Mouse (Mus musculus) embryo, embryonic 9.5 days (tissue): ENCODE results near the gene Vac14.

ENCODE experiments used
- DNase-seq: peaks from one replicate; pipeline ENCODE4 v3.0.0-alpha.2; 2017; ENCODE audit errors: extremely low spot score

The Vac14 gene

DNA sequence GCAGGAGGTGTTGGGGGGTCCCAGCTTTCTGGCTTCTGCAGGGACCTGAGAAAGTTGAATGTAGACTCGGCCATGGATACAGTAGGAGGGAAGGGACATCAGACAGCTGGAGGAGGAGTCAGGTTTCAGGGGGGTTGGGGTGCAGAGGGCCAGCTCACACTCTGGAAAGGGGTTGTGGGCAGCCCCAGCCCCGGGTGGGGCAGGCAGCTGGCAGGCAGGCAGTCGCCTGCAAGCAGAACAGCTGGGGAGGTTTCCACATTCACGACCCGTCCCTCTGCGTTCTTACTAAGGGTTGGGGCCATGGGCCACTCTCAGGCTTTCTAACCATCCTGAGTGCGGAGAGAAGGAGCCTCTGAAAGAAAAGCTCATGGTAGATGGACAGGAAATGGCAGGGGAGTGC lies 98.7 kb downstream of the Vac14 start:
- DNase-seq, result no peak

GRCm38 (mm10) chr8:110718209-110718968 lies 100.0 kb downstream of the Vac14 start:
- no peak for DNase-seq

DNA sequence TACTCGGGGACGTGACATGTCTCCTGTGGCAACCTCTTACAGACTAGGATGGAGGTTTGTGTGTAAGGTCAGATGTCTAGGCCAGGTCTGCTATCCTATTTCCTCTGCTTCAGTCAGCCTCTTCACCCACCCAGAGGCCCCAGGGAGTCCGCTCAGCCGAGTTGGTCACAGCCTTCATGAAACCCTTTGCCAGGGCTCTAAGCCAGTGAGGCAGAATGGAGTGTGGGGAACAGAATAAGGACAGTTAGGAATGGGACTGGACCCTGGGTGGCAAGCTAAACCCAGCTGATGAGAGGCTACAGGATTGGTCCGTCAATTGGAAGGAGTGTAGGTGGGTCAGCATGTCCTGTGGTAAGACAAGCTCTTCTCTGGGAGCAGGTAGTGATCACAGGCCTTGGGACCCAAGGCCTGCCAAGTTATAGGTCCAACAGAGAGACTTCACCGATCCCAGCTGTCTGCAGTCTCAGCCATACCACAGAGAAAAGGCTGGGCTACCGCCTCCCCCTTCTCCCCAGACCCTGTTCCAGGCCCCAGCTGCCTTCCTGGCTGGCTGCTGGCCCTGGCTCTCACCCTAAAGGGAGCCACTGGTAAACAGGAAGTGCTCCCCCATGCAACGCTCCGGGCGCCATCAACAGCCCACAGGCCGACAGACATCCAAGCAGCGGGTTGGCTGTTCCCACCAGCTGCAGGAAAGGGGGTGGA lies 100.7 kb downstream of the Vac14 start:
- DNase-seq, result no peak

GRCm38 (mm10) chr8:110719898-110720653 lies 101.7 kb downstream of the Vac14 start:
- DNase-seq, result no peak

DNA sequence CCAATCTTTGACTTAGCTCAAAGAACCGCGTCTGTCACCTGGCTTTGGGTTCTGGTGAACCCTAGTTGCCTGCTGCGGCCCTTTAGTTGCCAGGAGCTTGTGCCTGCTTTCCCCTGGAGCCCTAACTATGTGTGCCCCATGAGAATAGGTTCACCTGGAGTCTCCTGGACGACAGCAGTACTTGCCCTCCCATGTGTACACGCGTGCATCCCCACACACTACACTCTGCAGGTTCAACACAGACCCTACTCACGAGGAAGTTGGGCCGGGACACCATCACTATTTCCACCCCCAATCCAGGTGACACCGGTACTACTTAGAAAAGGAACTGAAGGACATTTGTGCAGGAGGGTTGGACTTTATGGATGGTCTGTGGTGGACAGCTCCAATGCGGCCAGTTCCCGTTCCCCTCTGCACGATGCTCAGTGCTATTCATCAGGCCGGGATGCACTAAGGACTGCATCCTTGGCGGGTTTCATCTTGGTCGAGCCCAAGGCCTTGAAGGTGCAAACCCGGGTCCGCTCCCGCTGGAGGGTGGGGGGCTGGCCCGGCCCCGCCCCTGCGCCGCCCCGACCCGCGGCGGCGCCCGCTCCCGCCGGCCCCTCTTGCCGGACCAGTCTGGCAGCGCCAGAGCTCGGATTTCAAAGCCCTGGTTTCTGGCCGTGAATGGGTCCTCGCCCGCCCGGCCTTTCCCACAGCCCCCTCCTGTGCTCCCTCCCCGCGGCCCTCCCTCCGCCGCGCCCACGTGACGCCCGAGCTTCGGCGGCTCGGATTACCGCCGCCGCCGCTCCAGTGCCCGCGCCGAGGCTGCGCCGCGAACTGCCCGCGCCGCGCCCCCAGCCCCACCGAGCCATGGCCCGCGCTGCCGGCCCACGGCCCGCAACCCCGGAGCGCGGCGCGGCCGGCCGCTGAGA lies 102.6 kb downstream of the Vac14 start, which contains the start of gene Mtss1l:
Gene Mtss1l (plus strand): TSS at position 792 of the 914 bp plus-strand sequence.
- DNase-seq, result peak; percentile 93

DNA sequence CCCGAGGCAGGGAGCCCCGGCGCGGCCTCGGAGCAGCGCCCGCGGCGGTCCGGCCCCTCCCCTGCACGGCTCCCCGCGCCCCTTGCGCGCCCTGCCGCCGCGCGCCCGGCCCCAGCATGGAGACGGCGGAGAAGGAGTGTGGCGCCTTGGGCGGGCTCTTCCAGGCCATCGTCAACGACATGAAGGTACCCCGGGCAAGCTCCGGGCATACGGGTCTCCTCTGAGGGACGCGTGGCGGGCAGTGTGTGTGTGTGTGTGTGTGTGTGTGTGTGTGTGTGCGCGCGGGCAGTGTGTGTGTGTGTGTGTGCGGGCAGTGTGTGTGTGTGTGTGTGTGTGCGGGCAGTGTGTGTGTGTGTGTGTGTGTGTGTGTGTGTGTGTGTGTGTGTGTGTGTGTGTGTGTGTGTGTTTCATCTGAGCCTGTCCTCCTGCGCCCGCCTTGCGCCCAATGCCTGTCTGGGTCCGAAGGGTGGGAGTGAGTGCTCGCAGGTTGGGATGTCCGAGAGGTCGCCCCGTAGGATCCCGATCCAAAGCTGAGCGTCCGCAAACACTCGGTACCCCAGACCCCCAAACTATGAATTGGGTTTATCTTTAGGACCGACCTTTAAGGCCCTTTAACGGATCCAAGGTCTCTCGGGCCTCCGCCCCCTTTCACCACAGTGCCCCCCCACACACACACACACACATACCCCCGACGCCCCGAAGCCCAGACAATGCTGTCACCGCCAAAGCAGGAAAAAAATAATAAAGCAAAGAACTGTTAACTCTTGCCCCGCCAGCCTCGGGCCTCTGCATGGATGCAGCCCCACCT lies 103.4 kb downstream of the Vac14 start:
- peak; percentile 38 for DNase-seq

GRCm38 (mm10) chr8:110722414-110723011 lies 104.1 kb downstream of the Vac14 start:
- DNase-seq, result no peak

DNA sequence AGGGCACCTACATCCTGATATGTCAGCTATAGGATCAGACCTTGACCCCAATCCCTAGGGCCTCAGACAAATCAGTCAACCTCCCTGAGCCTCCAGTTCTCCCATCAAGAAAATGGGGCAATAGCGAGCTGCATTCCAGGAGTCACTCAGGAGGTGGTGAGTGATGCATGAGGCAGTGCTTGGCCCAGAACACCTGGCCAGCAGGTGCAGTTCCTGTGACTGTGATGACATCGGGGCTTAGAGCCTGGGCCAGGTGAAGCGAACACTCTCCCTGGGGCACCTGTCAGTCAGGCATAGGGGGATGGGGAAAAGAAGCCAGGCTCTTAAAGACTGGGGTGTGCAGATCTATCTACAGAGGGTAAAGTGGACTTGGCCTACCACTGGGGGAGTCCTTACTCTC lies 106.1 kb downstream of the Vac14 start:
- no peak for DNase-seq

DNA sequence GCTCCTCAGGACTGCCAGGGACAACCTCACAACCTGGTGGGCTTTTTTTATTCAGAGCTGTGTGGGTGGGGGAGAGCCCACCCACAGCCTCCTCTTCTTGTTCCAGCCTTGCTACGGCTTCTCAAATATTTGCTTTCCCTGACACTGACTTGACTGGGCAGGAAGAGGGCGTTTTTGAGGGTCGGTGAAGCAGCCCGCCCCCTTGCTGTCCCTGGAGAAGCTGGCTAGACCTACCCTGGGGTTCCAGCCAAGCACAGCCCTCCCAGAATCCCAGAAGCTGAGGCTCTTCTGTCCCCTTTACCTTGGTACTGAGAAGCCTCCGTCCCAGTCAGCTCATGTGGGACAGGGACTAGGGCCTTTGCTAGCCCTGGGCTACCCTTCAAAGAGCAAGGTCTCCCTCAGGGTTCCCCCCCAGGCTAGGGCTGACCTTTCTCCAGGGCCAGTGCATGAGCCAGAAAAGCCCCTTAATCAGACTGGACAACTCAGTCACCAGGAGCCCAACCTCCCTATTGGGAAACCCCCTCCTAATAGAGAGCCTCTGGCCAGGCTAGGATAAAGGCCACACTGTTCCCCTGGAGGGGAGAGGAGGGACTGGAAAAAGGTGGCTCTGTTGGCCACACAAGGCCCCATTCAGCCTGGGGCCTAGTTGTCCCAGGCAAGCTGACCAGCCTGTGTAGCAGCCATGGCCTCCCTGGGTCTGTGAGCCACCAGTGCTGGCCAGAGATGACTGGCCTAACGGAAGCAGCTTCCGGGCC lies 106.9 kb downstream of the Vac14 start:
- no peak for DNase-seq

DNA sequence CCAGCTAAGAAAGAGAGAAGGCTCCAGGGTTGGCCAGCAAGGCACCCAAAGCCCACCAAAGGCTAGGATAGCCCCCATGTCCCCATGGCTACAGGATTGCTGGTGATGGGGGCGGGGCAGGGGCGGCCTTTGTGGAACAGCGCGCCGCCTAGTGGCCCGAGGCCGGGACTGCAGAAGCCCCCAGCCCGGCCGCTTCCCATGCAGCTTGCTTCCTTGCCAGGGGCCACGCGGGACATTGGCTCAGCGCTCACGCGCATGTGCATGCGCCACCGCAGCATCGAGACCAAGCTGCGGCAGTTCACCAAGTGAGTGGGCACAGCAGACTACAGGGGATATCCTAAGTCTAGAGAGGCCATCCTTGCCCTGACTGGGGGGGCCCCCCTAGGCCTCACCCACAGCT lies 108.5 kb downstream of the Vac14 start:
- peak; percentile 81 for DNase-seq

GRCm38 (mm10) chr8:110731346-110731859 lies 113.0 kb downstream of the Vac14 start:
- DNase-seq, result no peak

DNA sequence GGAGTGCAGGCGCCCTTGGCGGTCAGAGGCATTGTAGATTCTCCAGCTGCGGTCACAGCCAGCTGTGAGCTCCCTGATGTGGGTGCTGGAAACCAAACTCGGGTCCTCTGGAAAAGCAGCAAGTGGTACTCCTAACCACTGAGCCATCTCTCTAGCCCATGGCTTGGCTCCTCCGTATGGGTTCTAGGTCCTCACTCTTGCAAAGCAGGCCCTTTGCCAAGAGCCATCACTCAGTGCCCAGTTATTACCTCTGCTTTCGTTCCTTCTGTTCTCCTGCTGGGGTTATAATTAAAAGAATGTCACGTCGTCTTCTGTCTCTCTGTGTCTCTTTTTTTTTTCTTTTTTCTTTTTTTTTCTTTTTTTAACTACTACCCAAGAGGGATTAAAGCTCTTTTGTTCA lies 114.7 kb downstream of the Vac14 start:
- no peak for DNase-seq

GRCm38 (mm10) chr8:110738591-110739195 lies 120.3 kb downstream of the Vac14 start:
- no peak for DNase-seq

- DNase-seq, result no peak
Observed at GRCm38 (mm10) chr8:110740629-110741175, 122.3 kb downstream of the Vac14 start.

DNA sequence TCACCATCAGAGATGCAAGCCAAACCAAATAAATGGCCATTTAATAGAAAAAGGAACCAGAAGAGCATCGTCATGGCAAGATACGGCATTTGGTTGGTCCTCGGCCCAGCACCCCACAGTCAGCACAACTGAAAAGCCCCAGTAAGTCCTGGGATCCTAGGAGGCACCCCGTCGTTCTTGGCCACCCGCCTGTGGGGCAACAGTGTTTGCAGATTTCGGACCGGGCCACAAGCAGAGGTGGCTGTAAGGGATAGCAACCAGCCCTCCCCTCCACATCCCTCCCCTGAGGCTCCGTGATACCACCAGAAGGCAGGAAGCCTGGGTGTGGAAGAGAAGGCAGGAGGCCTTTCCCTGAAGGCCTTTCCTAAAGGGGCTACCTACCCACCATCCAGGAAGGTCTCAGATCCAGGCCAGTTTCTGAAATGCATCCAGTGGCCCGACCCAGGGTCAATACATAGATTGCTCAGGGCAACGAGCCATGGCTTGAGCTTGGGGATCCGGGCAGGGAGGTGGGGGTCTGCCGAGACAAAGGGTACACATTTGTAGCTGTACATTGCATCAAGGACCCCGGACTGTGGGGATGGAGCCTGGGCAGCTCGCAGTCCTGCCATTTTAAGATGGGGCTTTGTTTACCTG lies 123.5 kb downstream of the Vac14 start:
- no peak for DNase-seq

DNA sequence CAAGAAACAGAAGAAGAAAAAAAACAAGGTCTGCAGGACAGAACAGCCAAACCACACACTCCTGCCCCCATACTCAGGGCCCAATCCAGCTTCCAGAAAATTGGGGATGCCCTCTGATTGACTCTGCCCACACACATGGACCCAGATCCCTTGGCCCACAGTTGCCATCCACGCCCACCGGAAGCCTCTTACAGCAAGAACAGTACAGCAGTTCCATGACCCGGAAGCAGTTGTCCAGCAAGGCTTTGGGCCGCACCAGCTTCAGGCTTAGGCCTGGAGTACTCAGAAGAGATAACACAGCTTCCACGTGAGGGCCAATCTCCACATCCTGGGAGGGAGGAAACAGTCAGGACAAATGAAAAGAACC lies 124.0 kb downstream of the Vac14 start:
- no peak for DNase-seq

GRCm38 (mm10) chr8:110745162-110745561 lies 126.8 kb downstream of the Vac14 start:
- DNase-seq, result no peak

- no peak for DNase-seq
Observed at GRCm38 (mm10) chr8:110746661-110747060, 128.3 kb downstream of the Vac14 start.
